Mouse (Mus musculus) kidney, postnatal 4 days (tissue): ENCODE data around the gene Atad5.
"Not testable (repeated sequence)": the region's sequence is repeated elsewhere in the genome, so short reads cannot be mapped to it uniquely, and the experiment has no call there.

Source experiments
- DNase-seq, 2 experiments: peaks; one replicate each; pipeline ENCODE4 v3.0.0; 2021; ENCODE audit warnings: mixed read lengths in 2 of 2

Atad5 gene

DNA sequence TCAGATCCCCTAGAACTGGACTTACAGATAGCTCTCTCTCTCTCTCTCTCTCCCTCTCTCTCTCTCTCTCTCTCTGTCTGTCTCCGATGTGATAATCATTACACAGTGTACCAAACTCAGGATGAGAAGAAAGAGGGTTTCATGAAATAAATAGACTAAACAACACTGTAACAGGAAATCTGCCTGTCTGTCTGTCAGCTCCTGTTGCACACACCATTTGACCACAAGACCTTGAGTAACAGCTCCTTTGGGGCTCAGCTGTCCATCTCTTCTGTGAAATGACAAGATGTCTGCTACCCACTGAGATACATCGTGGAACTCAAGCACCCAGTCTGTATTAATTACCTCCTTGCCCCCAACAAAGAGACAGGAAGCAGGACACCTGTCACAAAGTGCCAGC lies 62.3 kb downstream of the Atad5 start:
- no peak for DNase-seq

DNA sequence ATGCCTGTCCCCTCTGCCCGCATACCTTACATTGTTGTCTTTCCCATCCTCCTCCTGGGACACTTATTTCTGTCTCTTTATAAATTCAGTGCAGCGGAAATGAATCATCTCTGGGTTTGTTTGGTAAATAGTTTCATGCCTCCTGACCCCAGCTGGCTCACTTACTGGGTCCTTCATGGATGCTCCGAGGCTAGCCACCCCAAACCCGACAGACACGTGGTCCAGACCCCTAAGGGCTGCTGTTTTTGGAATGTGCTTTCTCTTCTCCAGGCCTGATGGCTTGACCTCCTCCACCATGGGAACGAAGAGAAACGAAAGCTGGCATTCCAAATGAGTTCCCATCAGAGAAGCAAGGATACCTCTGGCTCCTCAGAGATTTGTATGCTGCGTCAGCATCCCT lies 63.2 kb downstream of the Atad5 start:
- no peak for DNase-seq

DNA sequence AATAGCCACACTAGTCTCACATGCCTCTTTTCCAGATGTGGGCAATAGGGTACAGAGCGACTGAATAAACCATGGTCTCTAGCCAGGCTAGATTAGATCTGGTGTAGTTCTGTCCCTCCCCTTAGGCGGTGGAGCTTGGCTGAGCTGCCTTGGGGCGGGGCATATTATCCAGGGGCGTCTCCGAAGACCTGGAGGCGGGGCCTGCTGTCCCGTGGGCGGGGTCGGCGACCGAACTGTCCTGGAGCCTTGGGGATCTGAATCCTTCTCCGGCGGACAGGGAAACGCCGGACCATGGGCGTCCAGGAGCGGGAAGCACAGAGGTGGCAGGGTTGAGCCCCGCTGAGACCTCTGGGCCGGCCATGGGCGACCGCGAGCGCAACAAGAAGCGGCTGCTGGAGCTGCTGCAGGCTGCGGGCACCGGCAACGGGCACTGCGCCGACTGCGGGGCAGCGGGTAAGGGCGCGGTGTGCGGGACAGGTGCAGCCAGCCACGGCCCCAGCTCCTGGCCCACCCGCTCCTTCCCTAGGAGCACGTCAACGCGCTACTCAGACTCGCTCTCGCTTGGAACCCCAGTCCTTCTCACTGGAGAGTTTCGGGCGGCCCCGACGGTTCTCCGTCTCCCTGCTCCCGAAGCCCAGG lies 64.8 kb downstream of the Atad5 start, which contains the start of gene Adap2:
TSS of gene Adap2 (plus strand) at position 249 of the 639 bp plus-strand sequence.
- DNase-seq: peak; percentile 94 to 96

DNA sequence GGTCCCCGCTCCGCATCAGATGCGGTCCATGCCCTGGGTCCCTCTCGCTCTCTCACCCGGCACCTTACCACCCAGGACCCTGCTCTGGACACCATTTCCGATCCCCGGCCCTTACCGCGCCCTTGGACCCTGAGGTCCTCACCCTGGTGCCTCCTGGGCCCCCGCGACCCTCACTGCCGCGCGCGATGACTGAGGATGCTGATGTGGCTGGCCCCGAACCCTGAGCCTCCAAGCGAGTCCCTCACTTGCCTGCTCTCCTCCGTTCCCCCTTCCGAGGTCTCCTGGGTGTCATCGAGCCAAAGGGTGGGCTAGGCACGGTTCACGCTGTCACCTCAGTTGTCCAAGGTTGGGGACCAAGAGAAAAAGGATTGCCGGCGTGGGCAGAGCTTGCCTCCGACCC lies 65.3 kb downstream of the Atad5 start:
- no peak for DNase-seq

DNA sequence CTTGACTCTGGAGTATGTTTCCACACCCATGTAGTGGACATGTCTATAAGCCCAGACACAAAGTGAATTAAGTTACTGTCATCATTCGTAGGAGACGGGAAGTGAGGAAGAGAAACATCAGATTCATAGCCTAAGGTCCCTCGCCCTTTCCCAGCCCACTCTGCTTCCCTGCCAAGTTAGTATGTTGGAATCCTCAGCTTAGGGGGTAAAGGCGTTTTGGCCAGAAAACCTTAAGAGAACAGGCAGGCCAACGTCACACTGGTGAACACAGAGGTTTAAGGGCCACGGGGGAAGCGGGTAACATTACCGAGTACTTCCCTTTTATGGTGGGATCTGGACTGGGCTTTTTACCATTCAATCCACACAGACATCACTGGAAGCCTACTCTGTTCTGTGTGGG lies 66.3 kb downstream of the Atad5 start:
- DNase-seq: no peak

DNA sequence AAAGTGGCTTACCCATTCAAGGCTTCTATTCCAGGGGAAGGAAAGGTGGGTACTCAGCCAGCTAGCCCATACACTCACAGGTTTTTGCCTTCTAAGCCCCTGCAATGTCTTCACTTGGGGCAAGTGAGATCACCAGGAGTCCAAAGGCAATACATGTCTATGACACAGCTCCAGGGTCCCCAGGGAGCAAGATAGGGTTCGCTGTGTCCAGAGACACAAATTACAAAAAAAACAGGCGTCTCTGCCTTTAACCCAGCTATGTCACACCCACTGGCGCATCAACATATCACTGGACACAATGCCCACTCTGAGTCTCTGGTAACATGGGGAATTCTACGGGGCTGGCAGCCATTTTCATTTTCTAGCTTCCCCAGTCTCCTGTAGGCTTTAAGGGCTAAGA lies 66.8 kb downstream of the Atad5 start:
- no peak for DNase-seq

DNA sequence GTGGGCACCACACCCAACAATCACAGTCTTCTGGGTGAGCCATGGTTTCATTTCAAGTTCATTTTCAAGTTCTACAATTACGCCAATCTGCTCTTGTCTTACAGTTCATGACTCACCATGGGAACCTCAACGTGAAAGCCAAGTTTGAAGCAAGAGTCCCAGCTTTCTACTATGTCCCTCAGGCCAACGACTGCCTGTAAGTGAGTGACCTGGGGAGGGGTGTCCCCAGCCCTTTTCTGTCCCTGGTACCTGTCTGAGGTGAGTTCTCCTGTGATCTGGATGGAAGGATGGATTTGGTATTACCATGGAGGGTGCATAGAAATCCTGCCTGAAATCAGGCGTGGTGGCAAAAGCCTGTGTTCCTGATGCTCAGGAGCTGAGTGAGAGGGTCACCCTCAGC lies 67.6 kb downstream of the Atad5 start:
- DNase-seq: no peak

DNA sequence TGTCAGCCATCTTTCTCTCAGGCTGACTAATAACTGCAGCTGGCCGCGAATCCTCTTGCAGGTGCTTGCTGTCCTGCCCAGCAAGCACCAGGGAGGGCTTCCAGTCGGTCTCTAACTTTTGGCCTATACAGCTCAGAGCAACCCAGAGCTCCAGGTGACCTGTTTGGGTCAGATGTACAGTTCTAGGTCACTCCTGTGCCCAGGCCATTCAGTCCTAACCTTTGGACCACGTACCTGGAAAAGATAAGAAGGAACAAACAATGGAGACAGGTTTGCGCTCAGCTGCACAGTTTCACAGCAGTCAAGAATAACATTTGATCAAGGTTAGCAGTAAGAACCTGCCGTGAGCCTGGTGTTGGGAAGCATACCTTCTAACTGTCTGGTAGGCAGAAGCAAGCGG lies 69.8 kb downstream of the Atad5 start:
- DNase-seq: no peak

DNA sequence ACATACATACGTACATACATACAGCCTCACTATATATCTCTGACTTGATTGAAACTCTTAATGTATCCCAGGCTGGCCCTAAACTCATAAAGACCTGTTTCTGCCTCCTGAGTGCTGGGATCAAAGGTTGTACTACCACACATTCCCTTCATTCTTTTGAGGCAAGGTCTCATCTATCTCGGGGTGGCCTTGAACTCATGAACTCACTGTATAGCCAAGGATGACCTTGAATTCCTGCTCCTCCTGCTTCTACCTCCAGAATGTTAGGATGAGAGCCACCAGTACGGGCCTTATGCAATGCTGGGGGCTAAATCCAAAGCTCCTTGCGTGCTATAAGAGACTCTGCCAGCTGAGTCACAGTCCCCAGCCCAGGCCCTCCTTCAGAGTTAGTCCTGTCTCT lies 71.8 kb downstream of the Atad5 start:
- no peak for DNase-seq

DNA sequence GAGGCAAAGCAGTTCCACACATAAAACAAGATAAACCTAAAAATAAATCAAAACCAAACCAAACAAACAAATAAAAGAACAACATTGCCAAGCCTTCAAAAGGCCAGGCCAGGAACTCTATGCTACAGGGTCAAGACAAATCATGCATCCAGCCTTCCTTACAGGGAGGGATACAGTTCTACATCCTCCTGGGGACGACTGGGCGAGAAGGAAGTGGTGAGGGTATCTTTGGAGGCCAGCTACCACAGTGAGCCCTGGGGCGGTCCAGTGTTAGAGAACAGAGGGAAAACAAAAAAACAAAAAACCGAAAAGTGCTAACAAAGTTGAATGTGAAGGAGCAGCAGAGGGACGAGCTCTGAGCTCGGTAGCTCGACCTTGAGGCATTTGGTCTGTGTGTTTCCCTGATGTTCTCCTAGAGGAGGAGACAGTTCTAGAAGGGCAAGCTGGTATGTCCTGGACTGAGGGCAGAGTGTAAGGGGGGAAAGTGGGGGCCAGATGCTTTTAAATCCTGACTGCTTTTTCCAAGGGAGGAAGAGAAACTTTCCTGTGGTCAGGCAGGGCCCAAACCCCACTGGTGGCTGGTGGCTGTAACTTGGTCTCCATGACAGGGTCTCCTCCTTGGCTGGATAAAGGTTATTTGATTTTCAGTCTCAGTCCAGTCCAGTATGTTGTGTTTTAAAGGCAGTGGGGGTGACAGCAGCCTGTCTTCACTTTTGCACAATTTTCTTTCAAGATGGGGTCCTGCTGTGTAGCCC lies 74.3 kb downstream of the Atad5 start:
- DNase-seq: no peak

DNA sequence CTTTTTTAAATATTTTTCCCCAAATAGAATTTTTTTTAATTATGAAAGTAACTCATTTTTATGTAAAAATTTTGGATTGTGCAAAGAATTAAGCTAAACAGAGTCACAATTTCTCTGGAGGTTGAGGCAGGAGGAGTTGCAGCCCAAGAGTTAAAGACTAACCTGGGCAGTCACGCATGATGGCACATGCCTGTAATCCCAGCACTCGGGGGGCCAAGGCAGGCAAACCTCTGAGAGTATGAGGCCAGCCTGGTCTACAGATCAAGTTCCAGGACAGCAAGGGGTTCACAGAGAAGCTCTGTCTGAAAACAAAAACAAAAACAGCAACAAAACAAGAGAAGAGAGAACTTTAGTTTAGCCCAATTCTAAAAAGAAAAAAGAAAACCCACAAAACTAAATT lies 75.0 kb downstream of the Atad5 start:
- DNase-seq: peak in 1 of 2 experiments; percentile 40

DNA sequence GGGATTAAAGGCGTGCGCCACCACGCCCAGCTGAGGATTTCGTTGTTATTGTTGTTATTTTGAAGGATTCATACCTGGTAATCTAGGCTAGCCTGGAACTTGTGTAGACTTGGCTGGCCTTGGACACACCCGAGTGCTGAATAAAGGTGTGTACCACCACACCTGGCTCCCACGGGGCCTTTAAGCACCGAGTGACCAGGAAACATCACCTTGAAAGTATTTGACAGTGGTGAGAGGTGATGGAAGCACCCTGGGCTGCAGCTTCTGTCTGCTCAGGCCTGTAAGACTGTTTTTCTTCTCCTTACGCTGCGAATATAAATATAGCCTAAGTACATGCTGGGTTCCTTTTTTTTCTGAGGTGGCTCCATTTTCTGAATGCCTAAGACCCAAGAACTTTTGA lies 78.9 kb downstream of the Atad5 start:
- DNase-seq: no peak

DNA sequence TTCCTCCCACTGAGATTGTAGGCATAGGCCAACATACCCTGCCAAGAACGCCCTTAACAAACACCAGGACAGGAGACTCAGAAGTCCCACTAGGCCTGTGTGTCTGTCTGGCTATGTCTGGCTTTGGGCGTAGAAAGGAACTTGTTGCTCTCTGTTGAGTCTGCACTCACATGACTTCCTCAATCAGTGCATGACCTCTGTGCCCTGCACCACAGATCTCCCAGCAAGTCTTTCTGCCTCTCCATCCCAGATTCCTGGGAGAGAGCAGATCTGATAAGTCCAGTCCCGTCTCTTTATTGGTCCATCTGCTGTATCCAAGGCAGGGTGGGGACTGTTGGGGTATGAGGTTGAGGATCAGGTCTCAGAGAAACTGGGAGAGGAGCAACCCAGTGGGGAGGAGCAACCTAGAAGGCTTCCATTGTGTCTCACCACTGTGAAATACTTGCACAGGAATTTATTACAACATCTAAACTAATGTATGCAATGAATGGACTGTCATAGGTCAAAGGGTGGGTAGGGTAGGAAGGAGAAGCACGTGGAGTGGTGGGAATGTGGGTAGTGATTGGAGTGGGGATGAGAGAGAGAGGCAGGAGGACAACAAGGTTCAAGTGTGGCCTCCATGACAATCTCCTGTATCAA lies 79.5 kb downstream of the Atad5 start:
- DNase-seq: no peak

DNA sequence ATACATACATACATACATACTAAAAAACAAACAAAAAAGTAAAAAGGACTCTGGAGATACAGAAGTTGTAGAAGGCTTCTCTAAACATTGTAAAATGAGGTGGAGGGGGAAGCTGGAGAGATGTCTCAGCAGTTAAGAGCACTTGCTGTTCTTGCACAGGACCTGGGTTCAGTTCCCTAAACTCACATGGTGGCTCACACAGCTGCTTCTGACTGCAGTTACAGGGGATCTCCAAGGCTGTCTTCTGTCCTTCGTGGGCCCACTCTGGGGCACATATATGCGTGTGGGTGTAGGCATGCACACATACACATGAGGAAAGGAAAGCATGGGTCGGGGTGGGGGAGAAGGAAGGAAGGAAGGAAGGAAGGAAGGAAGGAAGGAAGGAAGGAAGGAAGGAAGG lies 80.4 kb downstream of the Atad5 start:
- no peak for DNase-seq

DNA sequence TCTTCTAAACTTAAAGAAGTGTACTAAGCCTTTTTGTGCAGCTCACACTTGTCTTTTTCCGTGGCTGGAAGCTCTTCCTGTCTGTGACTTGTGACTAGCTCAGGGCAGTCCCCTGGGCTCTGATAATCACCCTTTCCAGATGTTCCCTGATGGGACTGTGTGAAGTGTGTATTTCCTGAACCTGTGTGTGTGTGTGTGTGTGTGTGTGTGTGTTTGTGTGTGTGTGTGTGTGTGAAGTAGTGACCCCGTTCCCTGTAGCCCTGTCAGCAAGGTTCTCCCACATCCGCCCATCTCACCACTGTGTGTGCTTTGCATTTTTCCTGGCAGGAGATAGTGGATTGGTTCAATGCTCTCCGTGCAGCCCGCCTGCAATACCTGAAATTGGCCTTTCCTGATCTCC lies 81.2 kb downstream of the Atad5 start:
- no peak for DNase-seq

DNA sequence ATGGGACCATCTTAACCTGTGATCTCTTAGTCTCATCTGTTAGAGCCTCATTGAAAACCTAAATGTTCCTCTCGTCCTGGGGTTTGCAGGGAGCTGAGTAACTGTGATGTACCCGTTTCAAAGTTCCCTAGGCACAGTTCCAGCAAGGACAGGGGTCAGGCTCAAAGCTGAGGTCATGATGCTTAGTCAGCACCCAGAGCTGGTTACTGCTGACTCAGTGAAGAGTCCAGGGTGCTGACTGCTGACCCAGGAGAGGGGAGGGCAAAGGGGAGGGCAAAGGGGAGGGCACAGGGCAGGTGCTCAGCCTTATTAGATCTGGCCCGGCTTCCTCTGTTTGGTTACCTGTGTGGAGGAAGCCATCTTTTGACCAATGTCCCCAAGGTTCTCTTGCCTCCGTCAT lies 82.7 kb downstream of the Atad5 start:
- DNase-seq: peak in 1 of 2 experiments; percentile 44

DNA sequence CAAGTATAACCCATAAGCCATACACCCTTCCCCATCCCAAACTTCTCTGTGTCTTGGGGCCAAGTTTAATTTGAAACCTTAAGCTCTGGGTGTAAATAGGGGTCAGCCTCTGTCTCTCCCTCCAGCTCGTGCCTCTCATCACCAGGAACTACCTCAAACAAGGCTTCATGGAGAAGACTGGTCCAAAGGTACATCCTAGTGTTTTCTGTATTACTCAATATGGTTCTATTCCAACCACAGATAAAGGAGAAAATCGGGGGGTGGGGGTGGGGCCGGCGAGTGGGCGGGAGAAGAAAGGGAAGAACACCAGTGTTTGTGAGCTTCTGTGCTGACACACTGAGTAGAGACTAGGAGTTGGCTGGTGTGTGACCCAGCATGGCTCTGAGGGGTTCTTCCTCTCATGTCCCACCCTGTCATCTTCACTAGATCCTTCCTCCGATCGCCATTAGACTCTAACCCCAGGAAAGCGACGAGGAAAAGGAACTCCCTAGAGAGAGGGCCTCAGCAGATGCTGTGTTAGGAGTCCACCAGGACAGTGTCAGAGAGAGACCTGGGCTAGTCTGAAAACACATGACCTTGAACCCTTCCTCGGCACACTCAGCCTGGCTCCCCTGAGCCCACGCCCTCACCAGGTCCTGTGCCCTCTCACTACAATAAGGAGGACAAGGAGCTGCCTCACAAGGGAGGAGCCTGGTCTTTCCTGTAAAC lies 84.9 kb downstream of the Atad5 start:
- DNase-seq: no peak

DNA sequence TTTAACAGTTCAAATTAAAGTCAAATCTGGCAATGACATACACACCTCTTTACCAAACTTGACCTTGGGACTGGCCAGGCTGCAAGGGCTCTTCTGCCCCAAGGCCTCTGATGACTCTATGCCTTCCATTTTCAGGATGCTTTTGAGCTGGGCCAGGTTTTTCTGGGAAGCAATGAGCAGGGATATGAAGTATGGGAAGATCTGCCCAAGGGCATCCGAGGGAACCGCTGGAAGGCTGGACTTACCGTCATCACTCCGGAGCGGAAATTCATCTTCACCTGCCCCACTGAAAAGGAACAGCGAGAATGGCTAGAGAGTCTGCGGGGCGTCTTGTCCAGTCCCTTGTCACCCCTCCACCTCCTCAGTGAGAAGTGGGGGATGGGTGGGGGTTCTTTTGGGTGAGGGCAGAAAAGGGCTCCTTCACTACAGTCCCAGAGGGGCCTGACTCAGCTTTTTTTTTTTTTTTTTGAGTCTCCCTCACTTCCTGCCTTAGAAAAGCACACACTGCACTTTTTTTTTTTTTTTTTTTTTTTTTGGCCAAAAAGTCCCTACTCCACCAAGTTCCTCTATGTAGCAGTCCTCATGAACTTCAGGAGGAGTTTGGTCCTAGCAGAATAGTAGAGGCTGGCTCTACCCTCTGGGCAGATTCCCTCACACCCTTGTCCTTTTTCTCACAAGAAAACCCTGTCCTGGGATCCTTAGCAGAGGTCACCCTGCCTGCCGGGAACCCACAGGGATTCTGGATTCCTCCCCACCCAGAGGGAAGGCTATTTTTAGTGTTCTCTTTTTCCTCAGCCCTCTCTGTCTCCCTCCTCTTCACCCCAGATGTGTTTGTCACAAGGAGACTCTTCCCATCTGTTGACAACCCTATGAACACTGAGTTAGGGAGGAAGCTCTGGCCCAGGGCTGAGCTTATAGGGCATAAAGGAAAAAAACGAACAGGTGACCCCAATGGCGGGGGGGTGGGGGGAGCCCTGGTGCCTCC lies 88.0 kb downstream of the Atad5 start:
- DNase-seq: peak in 1 of 2 experiments; percentile 30

DNA sequence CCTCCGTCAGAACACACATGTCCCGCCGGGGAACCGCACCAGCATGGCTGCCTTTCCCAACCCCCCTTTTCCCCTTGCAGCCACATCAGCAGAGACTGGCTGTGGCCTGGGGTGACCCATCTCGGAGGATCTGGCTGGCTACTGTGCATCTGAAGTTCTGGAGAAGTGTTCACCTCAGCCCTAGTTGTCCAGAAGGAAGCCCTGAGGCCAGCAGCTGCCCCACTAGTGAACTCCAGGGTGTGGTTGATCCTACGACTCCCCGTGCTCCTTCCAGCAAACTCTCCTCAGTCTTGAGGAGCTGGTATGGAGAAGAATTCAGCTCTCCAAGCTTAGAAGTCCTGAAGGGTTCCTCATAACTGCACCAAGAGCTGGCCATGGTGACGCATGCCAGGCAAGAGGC lies 89.1 kb downstream of the Atad5 start:
- no peak for DNase-seq

DNA sequence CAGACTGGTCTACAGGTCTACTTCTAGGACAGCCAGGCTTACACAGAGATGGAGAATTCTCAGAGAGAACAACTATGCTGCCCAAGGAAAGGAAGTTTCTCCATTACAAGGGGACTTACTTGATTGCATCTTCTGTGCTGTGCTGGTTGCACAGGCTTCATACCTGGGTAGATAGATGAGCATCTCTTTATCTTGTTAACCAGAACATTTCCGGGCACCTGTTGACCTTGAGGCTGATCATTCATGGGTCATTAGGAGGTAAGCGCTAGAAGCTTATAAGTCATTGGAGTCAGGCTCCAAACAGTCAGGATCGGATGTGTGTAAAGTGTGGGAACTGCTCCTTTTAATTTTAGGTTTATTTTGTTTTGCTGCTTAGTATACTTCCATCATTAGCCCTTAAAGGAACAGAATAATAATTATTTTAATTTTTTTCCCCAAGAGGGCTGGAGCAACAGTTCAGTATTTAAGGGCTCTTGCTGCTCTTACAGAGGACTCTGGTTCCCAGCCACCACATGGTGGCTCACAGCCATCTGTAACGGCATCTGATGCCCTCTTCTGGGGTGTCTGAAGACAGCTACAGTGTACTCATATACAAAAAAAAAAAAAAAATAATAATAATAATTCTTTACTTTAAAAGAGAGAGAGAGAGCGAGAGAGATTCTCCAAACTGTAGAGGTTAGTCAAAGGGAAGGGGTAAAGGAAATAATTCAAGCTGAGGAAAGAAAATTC lies 92.0 kb downstream of the Atad5 start:
- DNase-seq: no peak

DNA sequence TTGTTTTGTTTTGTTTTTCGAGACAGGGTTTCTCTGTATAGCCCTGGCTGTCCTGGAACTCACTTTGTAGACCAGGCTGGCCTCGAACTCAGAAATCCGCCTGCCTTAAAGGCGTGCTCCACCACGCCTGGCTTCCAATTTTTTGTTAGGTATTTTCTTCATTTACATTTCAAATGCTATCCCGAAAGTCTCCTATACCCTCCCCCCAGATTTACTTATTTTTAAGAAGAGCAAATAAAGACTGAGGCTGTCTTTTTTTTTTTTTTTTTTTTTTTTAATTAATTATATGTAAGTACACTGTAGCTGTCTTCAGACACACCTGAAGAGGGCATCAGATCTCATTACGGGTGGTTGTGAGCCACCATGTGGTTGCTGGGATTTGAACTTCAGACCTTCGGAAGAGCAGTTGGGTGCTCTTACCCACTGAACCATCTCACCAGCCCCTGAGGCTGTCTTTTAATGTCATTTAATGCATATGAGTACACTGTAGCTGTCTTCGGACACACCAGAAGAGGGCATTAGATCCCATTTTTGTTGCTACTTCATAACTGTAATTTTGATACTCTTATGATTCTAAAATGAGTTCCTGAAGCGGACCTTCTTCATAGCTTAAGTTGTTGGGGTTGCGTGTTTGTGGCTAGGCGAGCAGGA lies 94.0 kb downstream of the Atad5 start:
- not testable (repeated sequence) for DNase-seq
